Mouse (Mus musculus) heart, adult 2 months (tissue): ENCODE data around the gene 4930415O20Rik.

Experiments used
- CTCF ChIP-seq: fragments of 200-600 bp; IDR thresholded peaks from 2 replicates; pipeline ENCODE4 v1.8.1; 2022; ENCODE audit warnings: antibody characterized with exemption, mild to moderate bottlenecking, moderate library complexity
- POLR2A ChIP-seq: fragments of 200-500 bp; IDR thresholded peaks from 2 replicates; pipeline ENCODE4 v1.6.1; 2011; ENCODE audit warnings: mild to moderate bottlenecking, low read depth, low read length, control low read depth; ENCODE audit not compliant: insufficient read depth

- TF ChIP-seq POLR2A (no peak), CTCF (no peak)
Observed at GRCm38 (mm10) chr15:98626078-98626477, 55.3 kb downstream of the 4930415O20Rik start.
